Mouse (Mus musculus) MEL (cell line): ENCODE data around the gene Kcnt2. TPM values are rescaled to one million over a fixed set of nuclear protein-coding genes. Genes with fewer than 3 reads are reported as not detected.

Source experiments
- DNase-seq: peaks from one replicate; pipeline ENCODE4 v3.0.0; 2011; ENCODE audit warnings: low read depth, low spot score
- H3K27ac ChIP-seq: 2 replicates; pipeline ENCODE4 v1.5.1; 2012; ENCODE audit warnings: low read depth, mild to moderate bottlenecking, control low read depth, low read length, moderate library complexity; ENCODE audit not compliant: control insufficient read depth
- H3K27me3 ChIP-seq, 2 experiments: fragments of 150-350 bp in 1 of 2; sonication (generic) in 1 of 2; 2 replicates each; pipeline ENCODE4 v1.6.1; 2012; ENCODE audit warnings: low read length in 2 of 2, mild to moderate bottlenecking in 2 of 2, improper control_type of control experiment in 1 of 2, moderate library complexity in 1 of 2; ENCODE audit not compliant: insufficient read depth in 2 of 2, control insufficient read depth in 1 of 2
- H3K36me3 ChIP-seq, 2 experiments: 2 replicates each; pipeline ENCODE4 v1.6.1; 2012 to 2014; ENCODE audit warnings: low read length in 2 of 2, improper control_type of control experiment in 1 of 2, inconsistent platforms in 1 of 2, mild to moderate bottlenecking in 1 of 2; ENCODE audit not compliant: insufficient read depth in 2 of 2, control insufficient read depth in 1 of 2
- H3K4me1 ChIP-seq, 2 experiments: fragments of 150-350 bp in 1 of 2; sonication (generic) in 1 of 2; 2 replicates each; pipeline ENCODE4 v1.6.1; 2012; ENCODE audit warnings: low read length in 2 of 2, improper control_type of control experiment in 1 of 2, mild to moderate bottlenecking in 1 of 2; ENCODE audit not compliant: insufficient read depth in 2 of 2, control insufficient read depth in 1 of 2
- H3K4me3 ChIP-seq, 2 experiments: fragments of 150-350 bp in 1 of 2; sonication (generic) in 1 of 2; 2 replicates each; pipeline ENCODE4 v1.5.1; 2012; ENCODE audit warnings: low read depth in 2 of 2, low read length in 2 of 2, mild to moderate bottlenecking in 2 of 2, moderate library complexity in 2 of 2, control low read depth in 1 of 2, improper control_type of control experiment in 1 of 2; ENCODE audit not compliant: control insufficient read depth in 1 of 2, insufficient read depth in 1 of 2
- H3K79me2 ChIP-seq: 2 replicates; pipeline ENCODE4 v1.6.1; 2012; ENCODE audit warnings: mild to moderate bottlenecking, low read length, moderate library complexity; ENCODE audit not compliant: control insufficient read depth, poor library complexity, insufficient read depth
- H3K9ac ChIP-seq: 2 replicates; pipeline ENCODE4 v1.6.1; 2012; ENCODE audit warnings: low read depth, mild to moderate bottlenecking, control low read depth, low read length, moderate library complexity; ENCODE audit not compliant: control insufficient read depth, poor library complexity, severe bottlenecking
- H3K9me3 ChIP-seq: fragments of 150-350 bp; sonication (generic); replicated peaks from 2 replicates; pipeline ENCODE4 v1.6.1; 2012; ENCODE audit warnings: mild to moderate bottlenecking, low read length, improper control_type of control experiment, moderate library complexity; ENCODE audit not compliant: insufficient read depth
- CHD1 ChIP-seq: IDR thresholded peaks from 2 replicates; pipeline ENCODE4 v1.6.1; 2012; ENCODE audit warnings: low read depth, mild to moderate bottlenecking, inconsistent platforms, low read length, improper control_type of control experiment
- CHD2 ChIP-seq: IDR thresholded peaks from 2 replicates; pipeline ENCODE4 v1.6.1; 2011; ENCODE audit warnings: low read length, improper control_type of control experiment
- E2F4 ChIP-seq: IDR thresholded peaks from 2 replicates; pipeline ENCODE4 v1.6.1; 2011; ENCODE audit warnings: low read depth, low read length, improper control_type of control experiment, borderline replicate concordance
- ELF1 ChIP-seq: IDR thresholded peaks from 2 replicates; pipeline ENCODE4 v1.6.1; 2014; ENCODE audit warnings: low read depth, mild to moderate bottlenecking, inconsistent platforms, low read length, improper control_type of control experiment, moderate library complexity
- GATA1 ChIP-seq: IDR thresholded peaks from 2 replicates; pipeline ENCODE4 v1.6.1; 2011; ENCODE audit warnings: low read depth, low read length, improper control_type of control experiment
- JUND ChIP-seq: IDR thresholded peaks from 2 replicates; pipeline ENCODE4 v1.6.1; 2011; ENCODE audit warnings: low read depth, mild to moderate bottlenecking, improper control_type of control experiment, low read length
- MAX ChIP-seq: IDR thresholded peaks from 2 replicates; pipeline ENCODE4 v1.6.1; 2011; ENCODE audit warnings: low read length, improper control_type of control experiment
- MEF2A ChIP-seq: IDR thresholded peaks from 2 replicates; pipeline ENCODE4 v1.6.1; 2014; ENCODE audit warnings: low read depth, mild to moderate bottlenecking, inconsistent platforms, low read length, improper control_type of control experiment; ENCODE audit not compliant: poor library complexity, insufficient replicate concordance, severe bottlenecking; ENCODE audit errors: extremely low read depth
- MXI1 ChIP-seq: IDR thresholded peaks from 2 replicates; pipeline ENCODE4 v1.6.1; 2011; ENCODE audit warnings: mild to moderate bottlenecking, low read depth, low read length, improper control_type of control experiment
- MYB ChIP-seq: IDR thresholded peaks from 2 replicates; pipeline ENCODE4 v1.6.1; 2011; ENCODE audit warnings: mild to moderate bottlenecking, low read depth, low read length, improper control_type of control experiment
- NELFE ChIP-seq: IDR thresholded peaks from 2 replicates; pipeline ENCODE4 v1.6.1; 2011; ENCODE audit warnings: low read depth, low read length, improper control_type of control experiment
- NRF1 ChIP-seq: IDR thresholded peaks from 2 replicates; pipeline ENCODE4 v1.6.1; 2014; ENCODE audit warnings: low read depth, mild to moderate bottlenecking, inconsistent platforms, low read length, improper control_type of control experiment, moderate library complexity; ENCODE audit not compliant: poor library complexity, insufficient read depth, severe bottlenecking
- POLR2A ChIP-seq, 2 experiments: IDR thresholded peaks; 2 replicates each; pipeline ENCODE4 v1.6.1; 2011 to 2012; ENCODE audit warnings: low read length in 2 of 2, mild to moderate bottlenecking in 2 of 2, control low read depth in 1 of 2, improper control_type of control experiment in 1 of 2, low read depth in 1 of 2, moderate library complexity in 1 of 2; ENCODE audit not compliant: control insufficient read depth in 1 of 2, insufficient read depth in 1 of 2, poor library complexity in 1 of 2
- POLR2AphosphoS2 ChIP-seq: IDR thresholded peaks from 2 replicates; pipeline ENCODE4 v1.6.1; 2011; ENCODE audit warnings: low read length, improper control_type of control experiment
- RAD21 ChIP-seq: IDR thresholded peaks from 2 replicates; pipeline ENCODE4 v1.6.1; 2011; ENCODE audit warnings: mild to moderate bottlenecking, low read depth, low read length, improper control_type of control experiment
- SIN3A ChIP-seq: IDR thresholded peaks from 2 replicates; pipeline ENCODE4 v1.6.1; 2012; ENCODE audit warnings: low read length, improper control_type of control experiment, inconsistent platforms
- SMC3 ChIP-seq: IDR thresholded peaks from 2 replicates; pipeline ENCODE4 v1.6.1; 2011; ENCODE audit warnings: low read depth, low read length, improper control_type of control experiment
- TAL1 ChIP-seq: IDR thresholded peaks from 2 replicates; pipeline ENCODE4 v1.6.1; 2012; ENCODE audit warnings: mild to moderate bottlenecking, inconsistent platforms, low read length, moderate library complexity, mixed read lengths
- TBP ChIP-seq: IDR thresholded peaks from 2 replicates; pipeline ENCODE4 v1.8.0; 2011; ENCODE audit warnings: low read depth, low read length, improper control_type of control experiment
- UBTF ChIP-seq: IDR thresholded peaks from 2 replicates; pipeline ENCODE4 v1.6.1; 2012; ENCODE audit warnings: low read depth, mild to moderate bottlenecking, inconsistent platforms, low read length, improper control_type of control experiment, moderate library complexity, borderline replicate concordance; ENCODE audit not compliant: insufficient read depth
- USF1 ChIP-seq: IDR thresholded peaks from 2 replicates; pipeline ENCODE4 v1.6.1; 2014; ENCODE audit warnings: low read depth, mild to moderate bottlenecking, inconsistent platforms, low read length, improper control_type of control experiment, moderate library complexity
- ZC3H11A ChIP-seq: IDR thresholded peaks from 2 replicates; pipeline ENCODE4 v1.6.1; 2012; ENCODE audit warnings: low read depth, mild to moderate bottlenecking, inconsistent platforms, low read length, improper control_type of control experiment
- ZKSCAN1 ChIP-seq: IDR thresholded peaks from 2 replicates; pipeline ENCODE4 v1.6.1; 2012; ENCODE audit warnings: low read depth, mild to moderate bottlenecking, inconsistent platforms, low read length, improper control_type of control experiment, moderate library complexity
- ZMIZ1 ChIP-seq: IDR thresholded peaks from 2 replicates; pipeline ENCODE4 v1.6.1; 2012; ENCODE audit warnings: low read depth, mild to moderate bottlenecking, inconsistent platforms, low read length, improper control_type of control experiment, moderate library complexity
- ZNF384 ChIP-seq: IDR thresholded peaks from 2 replicates; pipeline ENCODE4 v1.6.1; 2012; ENCODE audit warnings: low read depth, mild to moderate bottlenecking, inconsistent platforms, low read length, improper control_type of control experiment
- polyA plus RNA-seq, 2 experiments: library from polyadenylated mRNA; stranded (reverse) in 1 of 2; unstranded in 1 of 2; fragments of >175 nt in 1 of 2; fragments of >200 nt in 1 of 2; gene quantifications; 2 replicates each; pipeline versions ENCODE4 v1.2.1 to v1.2.4; 2012; ENCODE audit warnings: low replicate concordance in 2 of 2, low read depth in 1 of 2; ENCODE audit not compliant: insufficient read length in 2 of 2, insufficient read depth in 1 of 2, missing spikeins in 1 of 2
- total RNA-seq: library from RNA; depleted of rRNA; stranded (reverse); fragments of 300-350 nt; gene quantifications from 2 replicates; pipeline ENCODE4 v1.2.3, GENCODE M21; 2012

Gene Kcnt2
- total and polyA plus RNA-seq, 3 experiments = not detected

DNA sequence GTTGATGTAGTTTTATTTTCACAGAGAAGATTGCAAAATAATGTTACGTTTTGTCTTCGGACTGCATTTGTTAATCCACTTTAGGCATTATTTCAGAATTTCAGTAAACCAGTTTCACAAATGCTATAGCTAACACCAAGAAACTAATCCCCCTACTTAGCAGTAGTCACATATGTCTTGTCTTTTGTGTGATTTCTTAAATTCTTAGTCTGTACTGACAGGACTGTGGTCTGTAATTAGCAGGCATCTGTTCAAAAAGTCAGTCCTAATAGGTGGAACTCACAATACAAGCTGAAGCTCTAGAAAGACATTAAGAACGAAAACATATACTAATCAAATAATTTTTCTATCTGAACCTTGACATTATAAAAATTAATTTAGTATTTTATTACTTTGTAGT is 332.6 kb downstream of the Kcnt2 start:
- H3K4me1 ChIP-seq = no peaks in the 10 kb centered on the region
- no peak for DNase-seq
- H3K9ac ChIP-seq = no peak overlapping the region
- no peaks in the 10 kb centered on the region for H3K79me2 ChIP-seq
- no peaks in the 10 kb centered on the region for H3K27me3 ChIP-seq
- no peaks in the 10 kb centered on the region for H3K36me3 ChIP-seq
- TF ChIP-seq ELF1 (no peak), MEF2A (no peak), E2F4 (no peak), MAX (no peak), MXI1 (no peak), SIN3A (no peak), CHD2 (no peak), USF1 (no peak), MYB (no peak), ZNF384 (no peak), NRF1 (no peak), RAD21 (no peak), TBP (no peak), POLR2A (IDR thresholded peaks at IDR 0.05; ENCODE audit: control insufficient read depth in 1 of 2, insufficient read depth in 1 of 2, low read depth in 1 of 2, low read length in 2 of 2, poor library complexity in 1 of 2) (no peak), SMC3 (no peak), CHD1 (no peak), TAL1 (no peak)
- TF ChIP-seq, all 39 proteins: peak for 0
- H3K4me3 ChIP-seq = no peak overlapping the region
- H3K9me3 ChIP-seq = no peaks in the 10 kb centered on the region
- H3K27ac ChIP-seq = no peak overlapping the region

GRCm38 (mm10) chr1:140588302-140588701 is 342.3 kb downstream of the Kcnt2 start:
- H3K27ac ChIP-seq = no peak overlapping the region
- no peaks in the 10 kb centered on the region for H3K36me3 ChIP-seq
- H3K27me3 ChIP-seq = no peaks in the 10 kb centered on the region
- DNase-seq = no peak
- H3K79me2 ChIP-seq = no peaks in the 10 kb centered on the region
- TF ChIP-seq ZMIZ1 (no peak), UBTF (no peak), JUND (no peak), NELFE (no peak), E2F4 (no peak), ZKSCAN1 (no peak), ZC3H11A (no peak), POLR2AphosphoS2 (no peak), GATA1 (no peak), CHD2 (no peak)
- H3K9me3 ChIP-seq = no peaks in the 10 kb centered on the region
- H3K4me3 ChIP-seq = no peak overlapping the region
- no peaks in the 10 kb centered on the region for H3K4me1 ChIP-seq
- H3K9ac ChIP-seq = no peak overlapping the region
